Mouse (Mus musculus): ENCODE measurements around the gene Tmem128.

GRCm38 (mm10) chr5:38277098-38277866 lies 17.3 kb downstream of the Tmem128 start:
- TF ChIP-seq CTCF (IDR thresholded peaks at IDR 0.05; ENCODE audit: borderline replicate concordance, insufficient read depth, low read length) (no peak), POLR2A (IDR thresholded peaks at IDR 0.05; ENCODE audit: low read depth, low read length) (no peak)
